Mouse (Mus musculus): ENCODE results near the gene Zfp746. TPM values are rescaled to one million over a fixed set of nuclear protein-coding genes. Genes with fewer than 3 reads are reported as not detected.

Zfp746 gene
- total and polyA plus RNA-seq, 3 experiments: 17.8 to 22.1 TPM; not detected in 1

DNA sequence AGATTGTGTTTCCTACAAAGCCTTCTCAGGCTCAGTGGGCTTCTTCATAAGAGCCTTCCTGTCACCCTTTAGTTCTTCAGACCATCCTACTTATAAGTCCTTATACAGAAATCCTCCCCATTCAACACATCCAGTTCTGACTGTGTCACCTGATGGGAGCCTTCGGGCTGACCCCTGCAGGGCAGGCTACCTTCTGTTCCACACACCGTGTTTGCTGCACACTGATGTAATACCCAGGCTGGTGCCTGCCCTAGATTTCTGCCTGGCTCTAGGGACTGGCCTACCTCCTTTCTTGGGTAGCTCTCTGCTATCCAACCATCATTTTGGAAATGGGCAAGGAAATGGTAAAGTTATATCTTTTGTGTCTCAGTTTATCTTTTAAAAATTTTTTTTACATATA, 63.7 kb downstream of the Zfp746 start:
- H3K36me3 ChIP-seq (ENCODE audit: control insufficient read depth in 1 of 2, insufficient read depth in 2 of 2, low read length in 2 of 2): peaks cover 0 to 5% of the 10 kb centered on the region in 2 experiments; a peak in 2 of 4 replicates

DNA sequence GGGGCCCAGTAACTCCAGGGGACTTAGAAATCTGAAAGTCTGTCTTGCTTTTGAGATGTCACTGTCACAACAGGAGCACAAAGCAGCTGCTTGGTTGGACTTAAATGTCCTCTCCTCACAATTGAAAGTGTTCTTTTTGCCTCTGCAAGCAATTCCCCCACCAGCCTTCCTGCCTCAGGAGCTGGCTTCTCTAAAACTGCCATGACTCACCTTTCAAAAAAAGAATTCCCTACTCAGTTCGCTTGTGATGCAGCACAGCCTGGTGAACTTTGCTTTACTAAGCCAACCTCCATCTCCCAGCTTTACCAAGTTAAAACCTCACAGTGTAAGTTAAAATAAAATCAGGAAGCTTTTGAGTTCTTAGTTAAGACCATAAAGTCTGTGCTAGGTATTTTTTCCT, 64.7 kb downstream of the Zfp746 start:
- Histone ChIP-seq H3K79me2 (ENCODE audit: control insufficient read depth, insufficient read depth, low read length, poor library complexity) (no peaks in the 10 kb centered on the region), H3K27ac (ENCODE audit: control insufficient read depth, low read depth, low read length) (no peak overlapping the region), H3K4me1 (ENCODE audit: control insufficient read depth in 1 of 2, insufficient read depth in 2 of 2, low read length in 2 of 2) (no peaks in the 10 kb centered on the region), H3K9ac (ENCODE audit: control insufficient read depth, low read depth, low read length, poor library complexity, severe bottlenecking) (no peak overlapping the region), H3K4me3 (ENCODE audit: control insufficient read depth in 1 of 2, insufficient read depth in 1 of 2, low read depth in 2 of 2, low read length in 2 of 2) (no peak overlapping the region), H3K27me3 (ENCODE audit: control insufficient read depth in 1 of 2, insufficient read depth in 2 of 2, low read length in 2 of 2) (no peaks in the 10 kb centered on the region), H3K9me3 (replicated peaks; ENCODE audit: insufficient read depth, low read length) (no peaks in the 10 kb centered on the region), H3K36me3 (ENCODE audit: control insufficient read depth in 1 of 2, insufficient read depth in 2 of 2, low read length in 2 of 2) (peaks cover 0 to 2% of the 10 kb centered on the region in 2 experiments; a peak in 1 of 4 replicates)
- DNase-seq (ENCODE audit: low read depth, low spot score): no peak
- TF ChIP-seq MAZ (IDR thresholded peaks at IDR 0.05; ENCODE audit: low read depth, low read length) (no peak), MYB (IDR thresholded peaks at IDR 0.05; ENCODE audit: low read depth, low read length) (no peak), ELF1 (IDR thresholded peaks at IDR 0.05; ENCODE audit: low read depth, low read length) (no peak), BHLHE40 (IDR thresholded peaks at IDR 0.05; ENCODE audit: borderline replicate concordance, low read depth, low read length) (no peak)

More for the DNA sequence above, 63.7 kb downstream of the Zfp746 start:
- H3K27ac ChIP-seq (ENCODE audit: control insufficient read depth, low read depth, low read length): no peak overlapping the region
- H3K4me3 ChIP-seq (ENCODE audit: control insufficient read depth in 1 of 2, insufficient read depth in 1 of 2, low read depth in 2 of 2, low read length in 2 of 2): no peak overlapping the region
- DNase-seq (ENCODE audit: low read depth, low spot score): no peak
- H3K4me1 ChIP-seq (ENCODE audit: control insufficient read depth in 1 of 2, insufficient read depth in 2 of 2, low read length in 2 of 2): no peaks in the 10 kb centered on the region
- H3K9me3 ChIP-seq (replicated peaks; ENCODE audit: insufficient read depth, low read length): no peaks in the 10 kb centered on the region
- no peaks in the 10 kb centered on the region for H3K79me2 ChIP-seq (ENCODE audit: control insufficient read depth, insufficient read depth, low read length, poor library complexity)
- TF ChIP-seq SMC3 (IDR thresholded peaks at IDR 0.05; ENCODE audit: low read depth, low read length): no peak
- no peak for TF ChIP-seq POLR2AphosphoS2 (IDR thresholded peaks at IDR 0.05; ENCODE audit: low read length)
- TF ChIP-seq MAX (IDR thresholded peaks at IDR 0.05; ENCODE audit: low read length): no peak
- TF ChIP-seq ELF1 (IDR thresholded peaks at IDR 0.05; ENCODE audit: low read depth, low read length): no peak
- TF ChIP-seq UBTF (IDR thresholded peaks at IDR 0.05; ENCODE audit: borderline replicate concordance, insufficient read depth, low read depth, low read length): no peak
- TF ChIP-seq ZMIZ1 (IDR thresholded peaks at IDR 0.05; ENCODE audit: low read depth, low read length): no peak
- H3K9ac ChIP-seq (ENCODE audit: control insufficient read depth, low read depth, low read length, poor library complexity, severe bottlenecking): no peak overlapping the region
- H3K27me3 ChIP-seq (ENCODE audit: control insufficient read depth in 1 of 2, insufficient read depth in 2 of 2, low read length in 2 of 2): no peaks in the 10 kb centered on the region

DNA sequence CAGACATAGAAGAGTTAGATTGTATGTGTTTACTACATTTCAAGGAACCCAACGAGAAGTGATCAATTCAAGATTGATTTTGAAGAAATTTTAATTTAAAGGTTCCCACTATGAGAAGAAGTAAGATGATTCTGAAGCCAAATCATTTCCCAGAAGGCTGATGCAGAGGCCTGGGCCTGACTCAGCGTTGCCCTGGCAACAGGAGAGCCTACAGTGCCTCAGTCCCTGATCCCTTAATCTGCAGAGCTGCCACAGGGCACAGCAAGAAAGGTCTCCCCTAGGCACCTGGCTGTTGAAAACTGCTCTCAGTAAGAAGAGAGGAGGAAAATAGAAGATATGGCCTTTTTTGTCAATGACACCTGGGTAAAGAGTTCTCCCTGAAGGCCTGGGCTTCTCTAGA, 66.4 kb downstream of the Zfp746 start:
- no peak overlapping the region for H3K9ac ChIP-seq (ENCODE audit: control insufficient read depth, low read depth, low read length, poor library complexity, severe bottlenecking)
- no peak overlapping the region for H3K27ac ChIP-seq (ENCODE audit: control insufficient read depth, low read depth, low read length)
- no peaks in the 10 kb centered on the region for H3K27me3 ChIP-seq (ENCODE audit: control insufficient read depth in 1 of 2, insufficient read depth in 2 of 2, low read length in 2 of 2)
- TF ChIP-seq SMC3 (IDR thresholded peaks at IDR 0.05; ENCODE audit: low read depth, low read length): no peak
- TF ChIP-seq ZC3H11A (IDR thresholded peaks at IDR 0.05; ENCODE audit: low read depth, low read length): no peak
- TF ChIP-seq MAX (IDR thresholded peaks at IDR 0.05; ENCODE audit: low read length): no peak
- no peak for TF ChIP-seq ELF1 (IDR thresholded peaks at IDR 0.05; ENCODE audit: low read depth, low read length)
- no peak for TF ChIP-seq EP300 (IDR thresholded peaks at IDR 0.05; ENCODE audit: low read depth in 1 of 2, low read length in 2 of 2)
- TF ChIP-seq POLR2AphosphoS2 (IDR thresholded peaks at IDR 0.05; ENCODE audit: low read length): no peak
- no peak for TF ChIP-seq MAFK (IDR thresholded peaks at IDR 0.05; ENCODE audit: borderline replicate concordance, low read depth, low read length)
- no peak for TF ChIP-seq JUND (IDR thresholded peaks at IDR 0.05; ENCODE audit: low read depth, low read length)
- TF ChIP-seq USF2 (IDR thresholded peaks at IDR 0.05; ENCODE audit: borderline replicate concordance in 1 of 2, insufficient read depth in 1 of 2, low read depth in 1 of 2, low read length in 2 of 2): no peak
- TF ChIP-seq POLR2AphosphoS5 (IDR thresholded peaks at IDR 0.05; ENCODE audit: borderline replicate concordance, low read depth, low read length): no peak
- TF ChIP-seq GATA1 (IDR thresholded peaks at IDR 0.05; ENCODE audit: low read depth, low read length): no peak
- TF ChIP-seq E2F4 (IDR thresholded peaks at IDR 0.05; ENCODE audit: borderline replicate concordance, low read depth, low read length): no peak
- H3K4me1 ChIP-seq (ENCODE audit: control insufficient read depth in 1 of 2, insufficient read depth in 2 of 2, low read length in 2 of 2): peaks cover 0 to 6% of the 10 kb centered on the region in 2 experiments; a peak in 3 of 4 replicates
- no peak for DNase-seq (ENCODE audit: low read depth, low spot score)
- no peaks in the 10 kb centered on the region for H3K9me3 ChIP-seq (replicated peaks; ENCODE audit: insufficient read depth, low read length)
- H3K79me2 ChIP-seq (ENCODE audit: control insufficient read depth, insufficient read depth, low read length, poor library complexity): no peaks in the 10 kb centered on the region
- no peak overlapping the region for H3K4me3 ChIP-seq (ENCODE audit: control insufficient read depth in 1 of 2, insufficient read depth in 1 of 2, low read depth in 2 of 2, low read length in 2 of 2)
- no peaks in the 10 kb centered on the region for H3K36me3 ChIP-seq (ENCODE audit: control insufficient read depth in 1 of 2, insufficient read depth in 2 of 2, low read length in 2 of 2)

All from MEL (cell line).